Mouse (Mus musculus): ENCODE data around the gene Tmem147. TPM values are rescaled to one million over a fixed set of nuclear protein-coding genes. Genes with fewer than 3 reads are reported as not detected.
A peak's percentile ranks its signal among the peaks of the same experiment; 100 is the strongest.
"Not testable (repeated sequence)": the region's sequence is repeated elsewhere in the genome, so short reads cannot be mapped to it uniquely, and the experiment has no call there.

Tmem147 gene
- polyA plus RNA-seq, 1 experiment from 2014 or later, result 238 TPM

DNA sequence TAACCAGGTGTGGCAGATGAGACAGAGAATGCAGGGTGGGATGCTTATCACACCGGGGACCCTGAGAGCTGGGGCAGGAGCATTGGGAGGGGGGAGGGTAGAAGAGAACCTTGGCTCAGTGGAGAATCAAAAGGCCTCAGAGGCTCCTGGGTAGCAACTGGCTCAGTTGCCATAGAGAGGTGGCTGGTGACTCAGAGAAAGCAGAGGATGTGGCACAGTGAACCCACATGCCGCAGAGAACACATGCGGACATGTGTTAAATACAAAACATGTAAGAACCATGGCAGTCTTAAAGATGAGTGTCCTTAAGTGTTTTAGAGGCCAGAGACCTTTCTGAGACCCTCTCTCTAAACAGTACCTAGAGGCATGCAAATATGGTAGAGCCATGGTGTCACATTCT is 6.9 kb upstream of the Tmem147 start:
- Histone ChIP-seq H3K4me2 (ENCODE audit: low read length) (no peak overlapping the region), H3K36me3 (ENCODE audit: control insufficient read depth, insufficient read depth, low read length) (peaks cover 51% of the 10 kb centered on the region), H3K27ac (replicated peaks; ENCODE audit: low read depth, low read length) (no peak overlapping the region), H3K4me1 (ENCODE audit: control insufficient read depth, insufficient read depth, low read length) (peaks cover 8% of the 10 kb centered on the region), H3K9ac (replicated peaks; ENCODE audit: low read length) (no peak overlapping the region), H3K4me3 (replicated peaks; ENCODE audit: low read depth, low read length) (no peak overlapping the region), H3K9me3 (ENCODE audit: control insufficient read depth, low read length) (no peaks in the 10 kb centered on the region), H3K27me3 (ENCODE audit: control insufficient read depth, insufficient read depth, low read length) (no peaks in the 10 kb centered on the region)
- ATAC-seq (ENCODE audit: low FRiP score, low TSS enrichment) (no peak), DNase-seq (no peak)
- 85% methylated on average over 3 of the region's 3 CpGs for WGBS

DNA sequence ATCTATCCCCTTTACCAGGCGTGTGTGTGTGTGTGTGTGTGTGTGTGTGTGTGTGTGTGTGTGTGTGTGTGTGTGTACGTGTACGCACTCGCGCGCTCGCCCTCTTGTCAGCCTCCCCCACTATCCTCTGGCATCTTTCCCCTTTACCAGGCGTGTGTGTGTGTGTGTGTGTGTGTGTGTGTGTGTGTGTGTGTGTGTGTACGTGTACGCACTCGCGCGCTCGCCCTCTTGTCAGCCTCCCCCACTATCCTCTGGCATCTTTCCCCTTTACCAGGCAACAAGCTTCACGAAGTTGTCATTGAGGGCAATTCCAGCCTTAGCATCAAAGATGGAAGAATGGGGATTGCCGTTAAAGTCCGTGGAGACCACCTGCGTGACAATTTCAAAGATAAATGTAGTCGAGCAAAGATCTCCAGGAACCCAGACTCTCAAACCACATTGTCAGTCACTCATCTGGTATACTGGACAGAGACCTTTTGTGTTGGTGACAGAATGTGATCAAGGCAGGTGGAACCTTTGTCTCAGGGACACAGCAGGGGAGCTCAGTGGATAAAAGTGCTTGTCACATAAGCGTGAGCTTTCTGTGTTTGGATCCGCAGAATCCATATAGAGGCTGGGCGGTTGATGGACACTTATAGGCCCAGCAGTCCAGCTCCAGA is 853 bp upstream of the Tmem147 start:
- H3K4me1 ChIP-seq (ENCODE audit: control insufficient read depth, insufficient read depth, low read length), result peaks cover 24% of the 10 kb centered on the region
- 4% methylated on average over 16 of the region's 22 CpGs for WGBS
- not testable (repeated sequence) for ATAC-seq (ENCODE audit: low FRiP score, low TSS enrichment)

DNA sequence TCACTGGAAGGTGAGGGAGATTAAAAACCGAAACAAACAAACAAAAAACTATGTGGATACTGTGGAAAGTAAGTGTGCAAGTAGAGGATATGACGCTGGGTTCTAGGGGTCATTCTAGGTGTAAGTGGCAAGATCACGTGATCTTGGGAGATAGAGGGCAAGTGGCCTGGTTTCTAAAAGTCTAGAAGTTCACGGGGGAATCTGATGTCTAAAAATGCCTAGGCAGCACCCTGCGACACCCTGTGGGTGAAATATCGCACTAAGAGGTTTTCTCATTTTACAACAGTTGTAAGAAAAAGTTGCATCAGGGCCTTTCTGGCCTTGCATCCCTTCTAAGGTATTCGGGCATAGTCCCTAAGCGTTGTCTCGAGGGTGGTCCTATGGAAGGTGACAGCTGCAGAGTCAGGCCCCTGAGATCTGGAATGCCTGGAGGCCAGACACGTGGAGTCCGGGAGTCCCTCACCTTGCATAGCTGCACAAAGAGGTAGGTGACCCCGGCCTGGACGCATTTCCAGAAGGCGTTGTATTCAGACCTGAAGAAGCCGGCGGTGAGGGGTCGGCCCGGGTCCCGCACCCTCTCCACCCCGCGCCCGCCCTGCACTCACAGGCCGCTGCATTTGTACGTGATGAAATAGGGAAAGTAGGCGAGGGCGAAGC is 473 bp downstream of the Tmem147 start:
- Histone ChIP-seq H3K4me3 (replicated peaks; ENCODE audit: low read depth, low read length) (peak overlapping the region; percentile 78), H3K9me3 (ENCODE audit: control insufficient read depth, low read length) (no peaks in the 10 kb centered on the region), H3K9ac (replicated peaks; ENCODE audit: low read length) (peak overlapping the region; percentile 80), H3K27ac (replicated peaks; ENCODE audit: low read depth, low read length) (peak overlapping the region; percentile 94), H3K27me3 (ENCODE audit: control insufficient read depth, insufficient read depth, low read length) (no peaks in the 10 kb centered on the region), H3K4me1 (ENCODE audit: control insufficient read depth, insufficient read depth, low read length) (peaks cover 24% of the 10 kb centered on the region), H3K36me3 (ENCODE audit: control insufficient read depth, insufficient read depth, low read length) (peaks cover 25% of the 10 kb centered on the region), H3K4me2 (ENCODE audit: low read length) (peak overlapping the region; percentile 67)
- WGBS, result 9% methylated on average over 26 of the region's 26 CpGs
- DNase-seq (no peak), ATAC-seq (ENCODE audit: low FRiP score, low TSS enrichment) (peak; percentile 51)

More for the DNA sequence above, 853 bp upstream of the Tmem147 start:
- H3K27me3 ChIP-seq (ENCODE audit: control insufficient read depth, insufficient read depth, low read length); H3K9me3 ChIP-seq (ENCODE audit: control insufficient read depth, low read length): not testable (repeated sequence)
- H3K27ac ChIP-seq (replicated peaks; ENCODE audit: low read depth, low read length), result peak overlapping the region; percentile 94
- H3K4me2 ChIP-seq (ENCODE audit: low read length), result peak overlapping the region; percentile 67
- peak; percentile 56 for DNase-seq
- peaks cover 30% of the 10 kb centered on the region for H3K36me3 ChIP-seq (ENCODE audit: control insufficient read depth, insufficient read depth, low read length)
- H3K4me3 ChIP-seq (replicated peaks; ENCODE audit: low read depth, low read length), result peak overlapping the region; percentile 78
- peak overlapping the region; percentile 80 for H3K9ac ChIP-seq (replicated peaks; ENCODE audit: low read length)

DNA sequence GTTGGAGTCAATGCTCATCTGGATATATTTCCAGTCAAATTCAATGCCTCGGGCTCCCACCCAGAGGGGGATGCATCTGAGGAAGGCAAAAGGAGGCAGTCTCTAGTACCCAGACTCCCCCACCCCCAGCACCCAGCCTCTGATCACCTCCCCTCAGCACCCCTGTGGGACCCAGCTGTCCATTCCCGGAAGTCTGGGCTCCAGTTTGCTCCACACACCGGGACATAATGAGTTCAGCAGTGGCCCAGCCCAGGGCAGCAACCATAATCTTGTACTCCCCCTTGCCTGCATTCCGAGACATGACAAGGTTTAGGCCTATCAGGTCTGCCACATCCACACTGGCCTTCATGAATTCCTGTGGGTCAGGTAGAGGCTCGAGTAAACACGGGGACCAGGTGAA is 1.1 kb downstream of the Tmem147 start:
- WGBS, result 88% methylated on average over 6 of the region's 6 CpGs
- peak overlapping the region; percentile 80; the same call in 1 of the 2 replicates for H3K9ac ChIP-seq (replicated peaks; ENCODE audit: low read length)
- peaks cover 24% of the 10 kb centered on the region for H3K4me1 ChIP-seq (ENCODE audit: control insufficient read depth, insufficient read depth, low read length)
- H3K9me3 ChIP-seq (ENCODE audit: control insufficient read depth, low read length), result no peaks in the 10 kb centered on the region
- DNase-seq, result no peak
- no peak overlapping the region for H3K27ac ChIP-seq (replicated peaks; ENCODE audit: low read depth, low read length)
- peak overlapping the region; percentile 67 for H3K4me2 ChIP-seq (ENCODE audit: low read length)
- no peaks in the 10 kb centered on the region for H3K27me3 ChIP-seq (ENCODE audit: control insufficient read depth, insufficient read depth, low read length)
- no peak for ATAC-seq (ENCODE audit: low FRiP score, low TSS enrichment)
- peaks cover 19% of the 10 kb centered on the region for H3K36me3 ChIP-seq (ENCODE audit: control insufficient read depth, insufficient read depth, low read length)
- peak overlapping the region; percentile 78 for H3K4me3 ChIP-seq (replicated peaks; ENCODE audit: low read depth, low read length)

GRCm38 (mm10) chr7:30723274-30723953 is 5.9 kb downstream of the Tmem147 start:
- 76% methylated on average over 6 of the region's 6 CpGs for WGBS
- H3K36me3 ChIP-seq (ENCODE audit: control insufficient read depth, insufficient read depth, low read length), result peaks cover 11% of the 10 kb centered on the region
- H3K4me2 ChIP-seq (ENCODE audit: low read length), result no peak overlapping the region
- no peak overlapping the region for H3K9ac ChIP-seq (replicated peaks; ENCODE audit: low read length)
- DNase-seq (no peak), ATAC-seq (ENCODE audit: low FRiP score, low TSS enrichment) (no peak)
- H3K9me3 ChIP-seq (ENCODE audit: control insufficient read depth, low read length), result no peaks in the 10 kb centered on the region
- H3K27ac ChIP-seq (replicated peaks; ENCODE audit: low read depth, low read length), result no peak overlapping the region
- no peak overlapping the region for H3K4me3 ChIP-seq (replicated peaks; ENCODE audit: low read depth, low read length)
- no peaks in the 10 kb centered on the region for H3K27me3 ChIP-seq (ENCODE audit: control insufficient read depth, insufficient read depth, low read length)
- peaks cover 5% of the 10 kb centered on the region for H3K4me1 ChIP-seq (ENCODE audit: control insufficient read depth, insufficient read depth, low read length)

- no peaks in the 10 kb centered on the region for H3K36me3 ChIP-seq (ENCODE audit: control insufficient read depth, insufficient read depth, low read length)
- DNase-seq (peak; percentile 21), ATAC-seq (ENCODE audit: low FRiP score, low TSS enrichment) (no peak)
- 71% methylated on average over 7 of the region's 7 CpGs for WGBS
- H3K4me1 ChIP-seq (ENCODE audit: control insufficient read depth, insufficient read depth, low read length), result peaks cover 7% of the 10 kb centered on the region; the same call in 1 of the 2 replicates
- H3K9ac ChIP-seq (replicated peaks; ENCODE audit: low read length), result no peak overlapping the region
- H3K27me3 ChIP-seq (ENCODE audit: control insufficient read depth, insufficient read depth, low read length), result peaks cover 9% of the 10 kb centered on the region; the same call in 1 of the 2 replicates
- no peak overlapping the region for H3K4me2 ChIP-seq (ENCODE audit: low read length)
- no peak overlapping the region for H3K4me3 ChIP-seq (replicated peaks; ENCODE audit: low read depth, low read length)
- H3K27ac ChIP-seq (replicated peaks; ENCODE audit: low read depth, low read length), result no peak overlapping the region
- H3K9me3 ChIP-seq (ENCODE audit: control insufficient read depth, low read length), result no peaks in the 10 kb centered on the region
Measured at GRCm38 (mm10) chr7:30721286-30721685, 8.1 kb downstream of the Tmem147 start.

DNA sequence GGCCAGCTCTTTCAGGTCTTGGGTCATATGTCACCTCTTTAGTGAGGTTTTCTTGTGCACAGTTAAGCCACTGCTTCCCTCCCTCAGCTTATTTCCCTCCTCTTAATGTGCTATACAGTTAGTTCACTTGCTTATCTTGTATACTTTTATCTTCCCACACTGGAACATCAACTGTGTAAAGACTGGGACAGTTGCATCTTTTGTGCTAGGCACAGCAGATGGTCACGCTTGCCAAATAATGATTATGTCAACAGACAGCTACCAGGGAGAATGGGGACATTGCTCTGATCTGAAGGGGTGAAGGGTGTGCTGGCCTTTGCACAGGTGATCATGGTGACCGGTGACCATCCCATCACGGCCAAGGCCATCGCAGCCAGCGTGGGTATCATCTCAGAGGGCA is 9.7 kb downstream of the Tmem147 start:
- Histone ChIP-seq H3K27ac (replicated peaks; ENCODE audit: low read depth, low read length) (no peak overlapping the region), H3K36me3 (ENCODE audit: control insufficient read depth, insufficient read depth, low read length) (no peaks in the 10 kb centered on the region), H3K9ac (replicated peaks; ENCODE audit: low read length) (no peak overlapping the region), H3K9me3 (ENCODE audit: control insufficient read depth, low read length) (no peaks in the 10 kb centered on the region), H3K4me1 (ENCODE audit: control insufficient read depth, insufficient read depth, low read length) (peaks cover 7% of the 10 kb centered on the region; the same call in 1 of the 2 replicates), H3K4me3 (replicated peaks; ENCODE audit: low read depth, low read length) (no peak overlapping the region), H3K4me2 (ENCODE audit: low read length) (no peak overlapping the region), H3K27me3 (ENCODE audit: control insufficient read depth, insufficient read depth, low read length) (peaks cover 18% of the 10 kb centered on the region; the same call in 1 of the 2 replicates)
- WGBS, result 89% methylated on average over 5 of the region's 5 CpGs
- DNase-seq, result no peak
- ATAC-seq (ENCODE audit: low FRiP score, low TSS enrichment), result no peak

DNA sequence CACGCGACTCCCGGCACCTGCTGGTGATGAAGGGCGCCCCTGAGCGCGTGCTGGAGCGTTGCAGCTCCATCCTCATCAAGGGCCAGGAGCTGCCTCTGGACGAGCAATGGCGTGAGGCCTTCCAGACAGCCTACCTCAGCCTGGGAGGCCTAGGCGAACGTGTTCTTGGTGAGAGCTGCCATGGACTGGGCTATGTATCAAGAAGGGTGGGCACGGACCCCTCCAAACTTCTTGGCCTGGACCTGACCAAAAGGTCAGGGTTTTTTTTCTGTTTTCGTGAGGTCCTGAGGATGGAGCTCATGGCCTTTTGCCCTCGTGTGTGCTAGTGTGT is 11.7 kb downstream of the Tmem147 start:
- peak; percentile 55; the same call in 1 of the 2 replicates for ATAC-seq (ENCODE audit: low FRiP score, low TSS enrichment)
- 8% methylated on average over 14 of the region's 14 CpGs for WGBS
- Histone ChIP-seq H3K9ac (replicated peaks; ENCODE audit: low read length) (no peak overlapping the region; the same call in 1 of the 2 replicates), H3K4me3 (replicated peaks; ENCODE audit: low read depth, low read length) (peak overlapping the region; percentile 18), H3K27me3 (ENCODE audit: control insufficient read depth, insufficient read depth, low read length) (peaks cover 18% of the 10 kb centered on the region; the same call in 1 of the 2 replicates), H3K4me2 (ENCODE audit: low read length) (peak overlapping the region; percentile 47), H3K4me1 (ENCODE audit: control insufficient read depth, insufficient read depth, low read length) (peaks cover 7% of the 10 kb centered on the region; the same call in 1 of the 2 replicates), H3K36me3 (ENCODE audit: control insufficient read depth, insufficient read depth, low read length) (no peaks in the 10 kb centered on the region), H3K9me3 (ENCODE audit: control insufficient read depth, low read length) (no peaks in the 10 kb centered on the region), H3K27ac (replicated peaks; ENCODE audit: low read depth, low read length) (no peak overlapping the region)
- no peak for DNase-seq

All from midbrain, embryonic 14.5 days (tissue).